Mouse (Mus musculus) stomach, embryonic 16.5 days (tissue): ENCODE measurements around the gene Noxo1. TPM values are rescaled to one million over a fixed set of nuclear protein-coding genes. Genes with fewer than 3 reads are reported as not detected.
A peak's percentile ranks its signal among the peaks of the same experiment; 100 is the strongest.
"Not testable (repeated sequence)": the region's sequence is repeated elsewhere in the genome, so short reads cannot be mapped to it uniquely, and the experiment has no call there.

Source experiments
- ATAC-seq: fragments of 200-750 bp; cut with Nextera tagmentation; 2 replicates; pipeline ENCODE4 v1.8.0; 2017; ENCODE audit warnings: moderate number of reproducible peaks, moderate TSS enrichment; ENCODE audit not compliant: insufficient read depth, low FRiP score
- H3K27ac ChIP-seq: fragments of 300-500 bp; sonication (generic); 2 replicates; pipeline ENCODE4 v1.5.1; 2014; ENCODE audit warnings: low read length
- H3K27me3 ChIP-seq: fragments of 300-500 bp; sonication (generic); 2 replicates; pipeline ENCODE4 v1.6.1; 2014; ENCODE audit warnings: low read length, control low read depth, mixed read lengths; ENCODE audit not compliant: control insufficient read depth, insufficient read depth
- H3K36me3 ChIP-seq: fragments of 300-500 bp; sonication (generic); 2 replicates; pipeline ENCODE4 v1.6.1; 2014; ENCODE audit warnings: low read length; ENCODE audit not compliant: control insufficient read depth, insufficient read depth
- H3K4me1 ChIP-seq: fragments of 300-500 bp; sonication (generic); 2 replicates; pipeline ENCODE4 v1.6.1; 2014; ENCODE audit warnings: low read length, control low read depth, mixed read lengths; ENCODE audit not compliant: control insufficient read depth, insufficient read depth
- H3K4me2 ChIP-seq: fragments of 300-500 bp; sonication (generic); 2 replicates; pipeline ENCODE4 v1.6.1; 2014; ENCODE audit warnings: low read depth, low read length, mixed read lengths
- H3K4me3 ChIP-seq: fragments of 300-500 bp; sonication (generic); replicated peaks from 2 replicates; pipeline ENCODE4 v1.5.1; 2014; ENCODE audit warnings: mild to moderate bottlenecking, low read length
- H3K9ac ChIP-seq: fragments of 300-500 bp; sonication (generic); 2 replicates; pipeline ENCODE4 v1.6.1; 2014; ENCODE audit warnings: low read length
- H3K9me3 ChIP-seq: fragments of 300-500 bp; sonication (generic); replicated peaks from 2 replicates; pipeline ENCODE4 v1.6.1; 2016; ENCODE audit warnings: low read length, control low read depth; ENCODE audit not compliant: control insufficient read depth
- WGBS: fragments of 180-500 bp; shearing (Covaris S2); extraction: QIAGEN DNeasy Blood & Tissue Kit; methylation state at CpG from one replicate; pipeline ENCODE4 v1.1.7; 2014; 5-methylcytosine and 5-hydroxymethylcytosine counted together
- polyA plus RNA-seq: library from polyadenylated mRNA; unstranded; fragments of >200 nt; fragmentation: Nextera tagmentation; extraction: Ambion mirVana; gene quantifications from 2 replicates; pipeline ENCODE4 v1.2.1, GENCODE M21; 2015

Noxo1 gene
- polyA plus RNA-seq, 1 experiment from 2014 or later, result 5.8 TPM

- peak within 1 kb of the TSS; percentile 81 for H3K9ac ChIP-seq
- H3K36me3 ChIP-seq, result peaks cover 18% of the 10 kb centered on the region; the same call in 1 of the 2 replicates
- peak; percentile 87 for ATAC-seq
- H3K4me2 ChIP-seq, result peak within 1 kb of the TSS; percentile 56
- peaks cover 16% of the 10 kb centered on the region; the same call in 1 of the 2 replicates for H3K4me1 ChIP-seq
- peak within 1 kb of the TSS; percentile 78 for H3K4me3 ChIP-seq
- H3K27me3 ChIP-seq, result no peaks in the 10 kb centered on the region
- 3% methylated on average over 32 of the region's 32 CpGs for WGBS
- peak within 1 kb of the TSS; percentile 78 for H3K27ac ChIP-seq
- no peaks in the 10 kb centered on the region for H3K9me3 ChIP-seq
These were observed 11.2 kb downstream of the Noxo1 start, which contains the start of gene Tbl3 for GRCm38 (mm10) chr17:24706982-24707800. Gene Tbl3 (minus strand): TSS chr17:24707660.

DNA sequence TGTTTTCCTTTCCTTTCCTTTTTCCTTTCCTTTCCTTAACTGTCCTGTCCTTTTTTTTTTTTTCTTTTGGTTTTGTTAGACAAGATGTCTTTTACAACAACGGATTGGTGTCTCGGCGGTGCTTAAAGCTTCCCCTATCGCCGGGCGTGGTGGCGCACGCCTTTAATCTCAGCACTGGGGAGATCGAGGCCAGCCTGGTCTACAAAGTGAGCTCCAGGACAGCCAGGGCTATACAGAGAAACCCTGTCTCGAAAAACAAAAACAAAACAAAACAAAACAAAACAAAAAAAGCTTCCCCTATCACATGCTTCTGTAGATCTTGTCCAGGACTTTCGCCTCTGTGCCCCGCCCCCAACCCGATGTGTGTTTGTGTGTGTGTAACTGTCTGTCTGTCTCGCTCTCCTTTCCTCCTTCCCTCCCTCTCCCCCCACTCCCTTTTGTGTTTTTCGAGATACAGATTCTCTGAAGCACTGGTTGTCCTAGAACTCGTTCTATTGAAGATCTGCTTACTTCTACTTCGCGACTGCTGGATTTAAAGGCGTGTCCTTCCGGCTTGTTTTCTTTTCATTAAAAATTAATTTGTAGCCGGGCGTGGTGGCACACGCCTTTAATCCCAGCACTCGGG lies 11.9 kb downstream of the Noxo1 start:
- Histone ChIP-seq H3K36me3 (peaks cover 11% of the 10 kb centered on the region; the same call in 1 of the 2 replicates), H3K9ac (peak overlapping the region; percentile 81), H3K27me3 (no peaks in the 10 kb centered on the region), H3K4me2 (peak overlapping the region; percentile 56), H3K27ac (peak overlapping the region; percentile 78; the same call in 1 of the 2 replicates), H3K9me3 (no peaks in the 10 kb centered on the region), H3K4me3 (peak overlapping the region; percentile 78), H3K4me1 (peaks cover 16% of the 10 kb centered on the region; the same call in 1 of the 2 replicates)
- 4% methylated on average over 24 of the region's 24 CpGs for WGBS
- ATAC-seq, result peak; percentile 11; the same call in 1 of the 2 replicates

DNA sequence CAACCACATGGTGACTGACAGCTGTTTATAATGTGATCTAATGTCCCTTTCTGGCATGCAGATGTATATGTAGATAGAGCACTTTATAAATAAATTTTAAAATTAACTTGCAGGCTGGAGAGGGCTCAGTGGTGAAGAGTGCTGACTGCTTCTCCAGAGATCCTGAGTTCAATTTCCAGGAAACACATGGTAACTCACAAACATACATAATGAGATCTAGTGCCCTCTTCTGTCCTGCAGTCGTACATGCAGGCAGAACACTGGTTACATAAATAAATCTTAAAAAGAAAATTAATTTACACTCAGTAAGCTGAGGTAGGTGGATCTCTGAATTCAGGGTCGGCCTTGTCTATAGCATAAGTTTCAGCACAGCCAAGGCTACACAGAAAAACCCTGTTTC lies 12.6 kb downstream of the Noxo1 start:
- 27% methylated on average over 2 of the region's 2 CpGs for WGBS
- no peak overlapping the region for H3K4me2 ChIP-seq

GRCm38 (mm10) chr17:24715556-24715955 lies 19.5 kb downstream of the Noxo1 start:
- 0 out of 2 replicates have a peak, but pooled peaks cover 3% of the 10 kb centered on the region for H3K36me3 ChIP-seq
- ATAC-seq, result no peak
- H3K4me1 ChIP-seq, result no peaks in the 10 kb centered on the region
- no peaks in the 10 kb centered on the region for H3K27me3 ChIP-seq
- no peak overlapping the region for H3K9ac ChIP-seq
- WGBS, result 75% methylated on average over 6 of the region's 6 CpGs
- H3K4me3 ChIP-seq, result no peak overlapping the region
- H3K27ac ChIP-seq, result no peak overlapping the region
- no peak overlapping the region for H3K4me2 ChIP-seq
- H3K9me3 ChIP-seq, result no peaks in the 10 kb centered on the region

More for the DNA sequence above, 12.6 kb downstream of the Noxo1 start:
- ATAC-seq, result no peak
- H3K9ac ChIP-seq, result no peak overlapping the region
- H3K27ac ChIP-seq, result no peak overlapping the region
- peaks cover 16% of the 10 kb centered on the region; the same call in 1 of the 2 replicates for H3K4me1 ChIP-seq
- H3K27me3 ChIP-seq, result no peaks in the 10 kb centered on the region
- no peaks in the 10 kb centered on the region for H3K9me3 ChIP-seq
- H3K4me3 ChIP-seq, result 0 out of 2 replicates have a peak overlapping the region, but pooled peaks have one; percentile 78
- H3K36me3 ChIP-seq, result peaks cover 9% of the 10 kb centered on the region; the same call in 1 of the 2 replicates

DNA sequence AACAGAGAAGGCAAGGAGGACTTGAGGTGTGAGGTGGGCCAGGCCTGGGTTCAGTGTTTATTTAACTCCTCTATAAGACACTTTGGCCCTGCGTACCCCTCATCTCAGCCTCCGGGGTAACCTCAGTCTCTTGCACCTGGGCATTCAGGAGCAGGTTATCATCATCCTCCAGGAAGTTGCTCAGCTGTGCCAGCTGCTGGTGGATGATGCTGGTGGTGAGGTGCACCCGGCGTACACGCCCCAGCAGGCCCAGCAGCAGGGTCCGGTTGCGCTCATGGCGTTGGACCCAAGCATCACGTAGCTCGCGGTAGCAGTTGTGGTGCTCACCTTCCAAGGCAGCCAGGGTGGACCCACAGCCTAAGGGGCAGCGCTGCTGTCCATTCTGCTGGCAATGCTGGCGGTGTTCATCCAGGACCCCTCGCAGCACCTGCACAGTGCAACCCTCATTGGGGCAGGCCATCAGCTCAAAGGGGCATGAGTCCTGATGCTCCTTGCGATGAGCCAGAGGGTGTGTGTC lies 20.2 kb downstream of the Noxo1 start:
- H3K9me3 ChIP-seq, result no peaks in the 10 kb centered on the region
- H3K9ac ChIP-seq, result no peak overlapping the region
- ATAC-seq, result no peak
- H3K36me3 ChIP-seq, result 0 out of 2 replicates have a peak, but pooled peaks cover 3% of the 10 kb centered on the region
- H3K27me3 ChIP-seq, result no peaks in the 10 kb centered on the region
- H3K27ac ChIP-seq, result no peak overlapping the region
- H3K4me3 ChIP-seq, result no peak overlapping the region
- WGBS, result 97% methylated on average over 15 of the region's 15 CpGs
- peaks cover 2% of the 10 kb centered on the region; the same call in 1 of the 2 replicates for H3K4me1 ChIP-seq
- H3K4me2 ChIP-seq, result no peak overlapping the region

DNA sequence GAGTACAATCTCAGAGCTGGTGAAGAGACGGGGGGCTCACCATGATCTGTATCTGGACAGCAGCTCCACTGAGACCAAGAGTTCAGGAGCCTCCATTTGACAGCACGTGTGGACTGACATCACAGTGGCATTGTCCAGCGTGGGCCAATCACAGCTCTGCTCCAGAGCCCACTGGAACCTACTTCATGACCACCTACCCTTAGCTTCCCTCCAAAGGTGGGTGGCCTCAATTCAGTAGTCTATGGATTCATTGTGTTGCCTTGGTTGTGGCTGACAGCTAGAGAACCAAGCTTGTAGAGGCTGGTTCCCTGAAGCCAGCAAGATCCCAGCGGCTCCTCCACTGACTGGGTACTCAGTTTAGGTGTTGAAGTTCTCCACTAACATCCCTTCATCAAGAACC lies 21.9 kb downstream of the Noxo1 start, which contains the start of the genes Rnf151 and Rps2:
TSS of gene Rnf151 (minus strand) at position 121 of the 400 bp plus-strand sequence.
TSS of gene Rps2 (plus strand) at position 174 of the 400 bp plus-strand sequence.
- H3K4me3 ChIP-seq, result peak within 1 kb of the TSS; percentile 94
- 0 out of 2 replicates have a peak, but pooled peaks cover 3% of the 10 kb centered on the region for H3K36me3 ChIP-seq
- H3K4me2 ChIP-seq, result peak within 1 kb of the TSS; percentile 48
- no peak for ATAC-seq
- H3K27ac ChIP-seq, result no peak within 1 kb of the TSS
- H3K9me3 ChIP-seq, result no peaks in the 10 kb centered on the region
- H3K9ac ChIP-seq, result peak within 1 kb of the TSS; percentile 95
- no peaks in the 10 kb centered on the region for H3K27me3 ChIP-seq
- WGBS, result 91% methylated on average over 4 of the region's 4 CpGs
- H3K4me1 ChIP-seq, result peaks cover 14% of the 10 kb centered on the region

DNA sequence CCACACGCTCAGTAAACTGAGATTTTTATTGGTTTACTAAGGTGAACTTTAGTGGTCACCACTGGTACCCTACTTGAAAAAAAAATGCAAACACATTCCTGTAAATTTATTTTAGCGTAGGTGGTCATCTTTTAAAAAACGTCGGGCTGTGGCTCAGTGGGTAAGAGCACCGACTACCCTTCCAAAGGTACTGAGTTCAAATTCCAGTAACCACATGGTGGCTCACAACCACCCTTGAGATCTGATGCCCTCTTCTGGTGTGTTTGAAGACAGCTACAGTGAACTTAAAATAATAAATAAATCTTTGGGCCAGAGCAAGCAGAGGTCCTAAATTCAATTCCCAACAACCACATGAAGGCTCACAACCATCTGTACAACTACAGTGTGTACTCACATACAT lies 22.9 kb downstream of the Noxo1 start:
- H3K27ac ChIP-seq, H3K9me3 ChIP-seq, ATAC-seq, H3K36me3 ChIP-seq, H3K27me3 ChIP-seq: not testable (repeated sequence)
- peak overlapping the region; percentile 94 for H3K4me3 ChIP-seq
- H3K4me1 ChIP-seq, result peaks cover 19% of the 10 kb centered on the region
- WGBS, result 57% methylated on average over 5 of the region's 5 CpGs
- H3K4me2 ChIP-seq, result peak overlapping the region; percentile 48
- peak overlapping the region; percentile 95 for H3K9ac ChIP-seq

- peak; percentile 99 for ATAC-seq
- peak overlapping the region; percentile 95 for H3K9ac ChIP-seq
- under 1% methylated on average over 61 of the region's 61 CpGs for WGBS
These were observed 23.6 kb downstream of the Noxo1 start for GRCm38 (mm10) chr17:24719494-24720222.

More at GRCm38 (mm10) chr17:24719494-24720222, 23.6 kb downstream of the Noxo1 start:
- H3K4me2 ChIP-seq, result peak overlapping the region; percentile 72
- no peaks in the 10 kb centered on the region for H3K9me3 ChIP-seq
- 0 out of 2 replicates have a peak, but pooled peaks cover 3% of the 10 kb centered on the region for H3K36me3 ChIP-seq
- H3K4me1 ChIP-seq, result peaks cover 19% of the 10 kb centered on the region
- H3K27ac ChIP-seq, result peak overlapping the region; percentile 88
- H3K4me3 ChIP-seq, result peak overlapping the region; percentile 94
- no peaks in the 10 kb centered on the region for H3K27me3 ChIP-seq
